Comparison of ENCODE assay signal across 10 mouse cellular contexts in genomic region chr11:78358330-78359007, GRCm38 (mm10). TPM values are rescaled to one million over a fixed set of nuclear protein-coding genes. Genes with fewer than 3 reads are reported as not detected.
DNase-seq lines count a peak whose midpoint lies in the region; ATAC-seq lines count a peak whose summit lies in the region.
"Had no signal": no experiment of that assay in that cellular context is flagged by ENCODE, and none has a peak within 500 bp of the region (broad histone marks: within the 10 kb centered on the region; RNA-seq: fewer than 3 reads in every experiment).

No protein-coding gene starts in this region.

- H3K4me1 ChIP-seq in hindbrain, embryonic 11.5 days (replicated peaks; ENCODE audit: control insufficient read depth, insufficient read depth, low read length) = no peaks in the 10 kb centered on the region
- H3K4me1 ChIP-seq in hindbrain, embryonic 16.5 days (ENCODE audit: control insufficient read depth, insufficient read depth, low read depth, low read length) = peaks cover 2% of the 10 kb centered on the region; the same call in 1 of the 2 replicates

- 13% methylated on average over 22 of the region's 22 CpGs for WGBS in hindbrain, embryonic 11.5 days
- WGBS in hindbrain, embryonic 16.5 days = 15% methylated on average over 21 of the region's 22 CpGs

- no peak overlapping the region for H3K27ac ChIP-seq in hindbrain, embryonic 11.5 days (ENCODE audit: low read depth, low read length)
- H3K27ac ChIP-seq in hindbrain, embryonic 16.5 days (ENCODE audit: low read depth, low read length) = no peak overlapping the region
- H3K27ac ChIP-seq: embryonic facial prominence, embryonic 15.5 days; limb, embryonic 12.5 days had no signal

- H3K27me3 ChIP-seq in hindbrain, embryonic 11.5 days (ENCODE audit: control insufficient read depth, insufficient read depth, low read length) = no peaks in the 10 kb centered on the region
- H3K27me3 ChIP-seq in hindbrain, embryonic 16.5 days (replicated peaks; ENCODE audit: control insufficient read depth, insufficient read depth, low read length) = no peaks in the 10 kb centered on the region
- H3K27me3 ChIP-seq: embryonic facial prominence, embryonic 15.5 days had no signal

- no peak overlapping the region for H3K4me2 ChIP-seq in hindbrain, embryonic 11.5 days (replicated peaks; ENCODE audit: low read depth, low read length)
- no peak overlapping the region for H3K4me2 ChIP-seq in hindbrain, embryonic 16.5 days (ENCODE audit: low read length)
- H3K4me2 ChIP-seq: embryonic facial prominence, embryonic 15.5 days; limb, embryonic 12.5 days had no signal

- ATAC-seq in hindbrain, embryonic 11.5 days (ENCODE audit: low FRiP score) = no peak
- no peak for ATAC-seq in hindbrain, embryonic 16.5 days

- no peak overlapping the region for H3K9ac ChIP-seq in hindbrain, embryonic 11.5 days (ENCODE audit: low read depth, low read length)
- H3K9ac ChIP-seq in hindbrain, embryonic 16.5 days (ENCODE audit: low read depth, low read length) = no peak overlapping the region
- H3K9ac ChIP-seq: embryonic facial prominence, embryonic 15.5 days; limb, embryonic 12.5 days had no signal

- H3K4me3 ChIP-seq in hindbrain, embryonic 11.5 days (ENCODE audit: low read depth, low read length) = no peak overlapping the region
- H3K4me3 ChIP-seq in hindbrain, embryonic 16.5 days (ENCODE audit: low read length) = no peak overlapping the region
- H3K4me3 ChIP-seq: embryonic facial prominence, embryonic 15.5 days; limb, embryonic 12.5 days had no signal

- H3K36me3 ChIP-seq in hindbrain, embryonic 11.5 days (ENCODE audit: control insufficient read depth, insufficient read depth, low read length) = no peaks in the 10 kb centered on the region
- H3K36me3 ChIP-seq in hindbrain, embryonic 16.5 days (ENCODE audit: control insufficient read depth, insufficient read depth, low read length) = no peaks in the 10 kb centered on the region
- H3K36me3 ChIP-seq: embryonic facial prominence, embryonic 15.5 days; limb, embryonic 12.5 days had no signal

- no peaks in the 10 kb centered on the region for H3K9me3 ChIP-seq in hindbrain, embryonic 11.5 days (ENCODE audit: control insufficient read depth, low read length)
- no peaks in the 10 kb centered on the region for H3K9me3 ChIP-seq in hindbrain, embryonic 16.5 days (ENCODE audit: control insufficient read depth, low read length)
- H3K9me3 ChIP-seq: embryonic facial prominence, embryonic 15.5 days; limb, embryonic 12.5 days had no signal

- peak; percentile 62 for DNase-seq in hindbrain, embryonic 11.5 days (ENCODE audit: low spot score)
- peak; percentile 46 for DNase-seq in CD4-positive helper T cell, adult 2 months (ENCODE audit: low read depth, low spot score)
- peak; percentile 82 for DNase-seq in R1 (ENCODE audit: low read depth, low spot score)
- peak; percentile 69 for DNase-seq in kidney, postnatal 10 days
- DNase-seq in spleen, postnatal 4 days (ENCODE audit: low spot score in 2 of 2) = peak; percentile 56 to 81
- no peak for DNase-seq in heart, postnatal 4 days
- DNase-seq in left cerebral cortex, postnatal 4 days = no peak

- intact Hi-C loops in left cerebral cortex, postnatal 4 days (cut with DNase I) = loop anchor here (5.0 kb wide), 1 partner anchor 94 kb away; no protein-coding TSS in a partner anchor

RNA-seq across cellular contexts. Expression of gene Unc119, which starts 15.2 kb away (rescaled TPM):
- polyA plus RNA-seq in hindbrain, embryonic 11.5 days (2014; fragmentation: Nextera tagmentation; extraction: Ambion mirVana) = 66.2 and 73.1 TPM in 2 replicates
- polyA plus RNA-seq in hindbrain, embryonic 16.5 days (2015; fragmentation: Nextera tagmentation; extraction: Ambion mirVana) = 86.5 and 91.1 TPM in 2 replicates
- 10 to 100 TPM; 13.5 to 14.6 TPM for total RNA-seq in heart, postnatal 4 days (2021)
- total RNA-seq in left cerebral cortex, postnatal 4 days (2021) = 10 to 100 TPM; 51.8 to 57.5 TPM

RNA-seq across cellular contexts. Expression of gene Foxn1, which starts 27.9 kb away (rescaled TPM):
- polyA plus RNA-seq in hindbrain, embryonic 11.5 days (2014; fragmentation: Nextera tagmentation; extraction: Ambion mirVana) = 0.05 TPM in 1 of 2 replicates, not detected in the other
- polyA plus RNA-seq in hindbrain, embryonic 16.5 days (2015; fragmentation: Nextera tagmentation; extraction: Ambion mirVana) = not detected in 2 replicates
- not detected for total RNA-seq in heart, postnatal 4 days (2021)
- total RNA-seq in left cerebral cortex, postnatal 4 days (2021) = not detected
- polyA plus RNA-seq: limb, embryonic 12.5 days had no signal

RNA-seq across cellular contexts. Expression of gene Pigs, which starts 30.3 kb away (rescaled TPM):
- polyA plus RNA-seq in hindbrain, embryonic 11.5 days (2014; fragmentation: Nextera tagmentation; extraction: Ambion mirVana) = 49.4 and 54.2 TPM in 2 replicates
- 101 and 107 TPM in 2 replicates for polyA plus RNA-seq in hindbrain, embryonic 16.5 days (2015; fragmentation: Nextera tagmentation; extraction: Ambion mirVana)
- total RNA-seq in heart, postnatal 4 days (2021) = 10 to 100 TPM; 27.0 to 27.2 TPM
- 10 to 100 TPM; 52.9 to 59.9 TPM for total RNA-seq in left cerebral cortex, postnatal 4 days (2021)

RNA-seq across cellular contexts. Expression of gene Aldoc, which starts 35.7 kb away (rescaled TPM):
- 2.7 and 3.3 TPM in 2 replicates for polyA plus RNA-seq in hindbrain, embryonic 11.5 days (2014; fragmentation: Nextera tagmentation; extraction: Ambion mirVana)
- polyA plus RNA-seq in hindbrain, embryonic 16.5 days (2015; fragmentation: Nextera tagmentation; extraction: Ambion mirVana) = 390 and 562 TPM in 2 replicates
- total RNA-seq in heart, postnatal 4 days (2021) = 1 to 10 TPM; 3.3 to 3.6 TPM
- total RNA-seq in left cerebral cortex, postnatal 4 days (2021) = 100 to 1,000 TPM; 109 to 113 TPM

RNA-seq across cellular contexts. Expression of gene Spag5, which starts 57.1 kb away (rescaled TPM):
- polyA plus RNA-seq in hindbrain, embryonic 11.5 days (2014; fragmentation: Nextera tagmentation; extraction: Ambion mirVana) = 48.3 and 52.2 TPM in 2 replicates
- 10.5 and 11.2 TPM in 2 replicates for polyA plus RNA-seq in hindbrain, embryonic 16.5 days (2015; fragmentation: Nextera tagmentation; extraction: Ambion mirVana)
- total RNA-seq in heart, postnatal 4 days (2021) = 10 to 100 TPM; 32.6 to 33.2 TPM
- total RNA-seq in left cerebral cortex, postnatal 4 days (2021) = 1 to 10 TPM; 5.2 to 6.2 TPM

Comparison
In these comparisons a context has a peak if more than half of its experiments do, and no peak if none do; other contexts are left out.
1. DNase-seq: peak in hindbrain, embryonic 11.5 days (single experiment), CD4-positive helper T cell, adult 2 months (single experiment), R1 (single experiment), kidney, postnatal 10 days (single experiment) and spleen, postnatal 4 days (2 of 2); none in heart, postnatal 4 days (single experiment) and left cerebral cortex, postnatal 4 days (single experiment).